Mouse (Mus musculus) urinary bladder, postnatal 36 days (tissue): ENCODE measurements around the gene Snapc3.
"Not testable (repeated sequence)": the region's sequence is repeated elsewhere in the genome, so short reads cannot be mapped to it uniquely, and the experiment has no call there.

Experiments used
- DNase-seq, 2 experiments: peaks; one replicate each; pipeline ENCODE4 v3.0.0; 2022; ENCODE audit warnings: low spot score in 2 of 2, mixed read lengths in 1 of 2

Snapc3 gene

GRCm38 (mm10) chr4:83417820-83418186 lies 279 bp downstream of the Snapc3 start:
- no peak for DNase-seq

DNA sequence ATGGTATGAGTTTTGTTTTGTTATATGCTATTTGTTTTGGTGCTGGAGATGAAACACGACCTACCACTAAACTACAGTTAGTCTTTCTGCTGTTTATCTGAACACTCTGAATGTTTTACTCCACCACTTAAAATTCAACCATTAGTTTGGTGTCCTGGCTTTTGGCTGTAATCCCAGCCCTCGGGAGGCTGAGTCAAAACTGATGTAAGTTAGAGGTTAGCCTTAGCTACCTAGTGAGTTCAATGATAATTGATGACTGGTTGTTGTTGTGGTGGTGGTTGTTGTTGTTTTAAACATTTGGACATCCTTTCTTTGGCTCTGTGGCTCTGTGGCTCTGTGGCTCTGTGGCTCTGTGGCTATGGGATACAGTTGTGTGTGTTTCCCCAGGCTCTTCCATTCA lies 1.3 kb downstream of the Snapc3 start:
- DNase-seq: no peak

- no peak for DNase-seq
Observed at GRCm38 (mm10) chr4:83423641-83424040, 6.1 kb downstream of the Snapc3 start.

GRCm38 (mm10) chr4:83425119-83425518 lies 7.6 kb downstream of the Snapc3 start:
- no peak for DNase-seq

GRCm38 (mm10) chr4:83427141-83427540 lies 9.6 kb downstream of the Snapc3 start:
- no peak for DNase-seq

- no peak for DNase-seq
Observed at GRCm38 (mm10) chr4:83427696-83428095, 10.2 kb downstream of the Snapc3 start.

- DNase-seq: no peak
Observed at GRCm38 (mm10) chr4:83428845-83429244, 11.3 kb downstream of the Snapc3 start.

GRCm38 (mm10) chr4:83431950-83432349 lies 14.4 kb downstream of the Snapc3 start:
- no peak for DNase-seq

GRCm38 (mm10) chr4:83432901-83433300 lies 15.4 kb downstream of the Snapc3 start:
- DNase-seq: no peak

GRCm38 (mm10) chr4:83436375-83436774 lies 18.9 kb downstream of the Snapc3 start:
- DNase-seq: no peak

DNA sequence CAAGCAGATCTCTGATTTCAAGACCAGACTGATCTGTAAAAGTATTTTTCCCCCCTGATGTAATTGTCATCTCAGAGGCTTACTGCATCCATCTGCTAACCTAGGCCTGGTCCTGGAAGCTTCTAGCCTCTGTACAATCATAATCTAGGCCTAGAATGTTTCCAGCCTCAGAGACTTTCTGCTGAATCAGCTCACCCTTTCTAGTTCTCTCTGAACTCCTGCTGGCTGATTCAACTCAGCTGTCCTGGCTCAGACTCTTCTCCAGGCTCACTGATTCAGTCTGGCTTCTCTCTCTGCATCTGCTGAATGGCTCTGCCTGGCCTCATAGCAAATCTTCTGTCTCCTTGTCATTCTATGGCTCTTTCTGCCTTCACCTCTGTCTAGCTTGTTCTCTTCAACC lies 20.6 kb downstream of the Snapc3 start:
- no peak for DNase-seq

DNA sequence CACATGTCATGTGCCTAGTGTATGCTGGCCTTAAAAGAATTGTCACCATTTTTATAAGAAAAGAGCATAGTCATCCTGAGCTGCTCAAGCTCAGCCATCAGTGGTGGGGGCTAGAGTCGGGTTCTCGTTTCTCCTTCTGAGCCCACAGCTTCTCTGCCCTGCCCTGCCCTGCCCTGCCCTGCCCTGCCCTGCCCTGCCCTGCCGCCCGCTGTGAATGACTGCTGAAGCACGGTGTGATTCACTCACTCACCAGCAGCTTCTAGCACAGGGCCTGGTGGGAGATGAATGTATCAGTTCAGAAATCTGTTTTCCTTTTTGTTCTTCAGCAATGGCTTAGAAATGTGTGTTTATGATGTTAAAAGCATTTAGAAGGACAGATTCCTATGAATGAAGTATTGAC lies 21.5 kb downstream of the Snapc3 start:
- DNase-seq: no peak

GRCm38 (mm10) chr4:83441050-83441449 lies 23.5 kb downstream of the Snapc3 start:
- DNase-seq: no peak

GRCm38 (mm10) chr4:83450785-83451184 lies 33.3 kb downstream of the Snapc3 start:
- no peak for DNase-seq

DNA sequence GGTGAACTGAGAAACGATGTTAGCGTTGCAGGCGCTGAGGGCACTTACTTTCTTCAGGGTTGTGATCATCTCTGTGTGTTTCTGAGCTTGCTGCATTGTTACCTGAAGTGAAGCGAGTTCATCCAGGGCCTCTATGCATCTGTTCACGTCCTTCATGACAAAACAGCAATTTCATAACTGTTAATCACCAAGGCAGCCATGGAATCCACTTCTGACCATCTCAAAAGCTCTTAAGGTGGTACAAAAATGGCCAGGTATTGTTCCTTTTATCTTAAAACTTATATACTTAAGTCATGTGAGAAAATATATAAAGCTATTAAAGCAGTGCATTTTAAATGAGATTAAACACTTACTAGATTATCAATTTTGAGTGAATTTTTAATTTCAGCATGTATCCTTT lies 42.6 kb downstream of the Snapc3 start:
- DNase-seq: no peak

DNA sequence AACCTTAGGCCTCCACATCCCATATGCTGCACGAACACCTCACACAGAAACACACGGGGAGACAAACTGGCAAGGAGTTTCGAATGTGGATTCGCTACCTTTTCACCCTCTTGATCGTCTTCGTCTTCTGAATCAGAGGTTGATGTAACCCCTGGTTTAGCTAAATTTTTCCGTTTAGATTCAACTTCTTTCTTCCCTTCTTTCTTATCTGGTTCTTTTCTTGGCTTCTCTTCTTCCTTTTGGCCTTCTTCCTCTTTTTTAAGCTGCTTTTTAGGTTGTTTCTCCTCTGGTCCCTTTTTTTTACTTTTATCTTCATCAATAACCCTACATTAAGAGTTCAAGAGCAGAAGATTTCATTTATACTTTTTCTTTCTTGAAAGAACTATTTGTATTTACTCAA lies 47.3 kb downstream of the Snapc3 start:
- DNase-seq: no peak

- no peak for DNase-seq
Observed at GRCm38 (mm10) chr4:83467615-83468014, 50.1 kb downstream of the Snapc3 start.

DNA sequence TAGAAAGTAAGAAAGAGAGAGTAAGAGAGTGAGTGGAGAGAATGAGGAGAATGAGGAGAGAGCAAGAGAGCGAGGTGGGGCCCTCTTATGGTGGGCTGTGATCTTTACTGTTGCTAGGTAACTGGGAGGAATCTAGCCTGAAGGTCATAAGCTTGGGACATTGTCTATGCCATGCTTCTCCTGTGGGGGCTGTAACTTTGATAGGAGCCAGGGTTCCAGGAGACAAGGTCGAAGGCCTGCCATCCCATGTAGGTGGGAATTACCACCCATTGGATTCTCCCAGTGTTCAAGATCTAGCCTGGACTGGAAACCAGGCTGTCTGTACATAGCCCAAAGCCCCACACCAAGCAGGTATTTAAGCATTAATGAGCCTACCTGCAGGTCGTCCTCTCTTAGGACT lies 50.7 kb downstream of the Snapc3 start:
- DNase-seq: no peak

- no peak for DNase-seq
Observed at GRCm38 (mm10) chr4:83485250-83485649, 67.7 kb downstream of the Snapc3 start.

GRCm38 (mm10) chr4:83485735-83486116 lies 68.2 kb downstream of the Snapc3 start:
- DNase-seq: peak; percentile 64 to 78

DNA sequence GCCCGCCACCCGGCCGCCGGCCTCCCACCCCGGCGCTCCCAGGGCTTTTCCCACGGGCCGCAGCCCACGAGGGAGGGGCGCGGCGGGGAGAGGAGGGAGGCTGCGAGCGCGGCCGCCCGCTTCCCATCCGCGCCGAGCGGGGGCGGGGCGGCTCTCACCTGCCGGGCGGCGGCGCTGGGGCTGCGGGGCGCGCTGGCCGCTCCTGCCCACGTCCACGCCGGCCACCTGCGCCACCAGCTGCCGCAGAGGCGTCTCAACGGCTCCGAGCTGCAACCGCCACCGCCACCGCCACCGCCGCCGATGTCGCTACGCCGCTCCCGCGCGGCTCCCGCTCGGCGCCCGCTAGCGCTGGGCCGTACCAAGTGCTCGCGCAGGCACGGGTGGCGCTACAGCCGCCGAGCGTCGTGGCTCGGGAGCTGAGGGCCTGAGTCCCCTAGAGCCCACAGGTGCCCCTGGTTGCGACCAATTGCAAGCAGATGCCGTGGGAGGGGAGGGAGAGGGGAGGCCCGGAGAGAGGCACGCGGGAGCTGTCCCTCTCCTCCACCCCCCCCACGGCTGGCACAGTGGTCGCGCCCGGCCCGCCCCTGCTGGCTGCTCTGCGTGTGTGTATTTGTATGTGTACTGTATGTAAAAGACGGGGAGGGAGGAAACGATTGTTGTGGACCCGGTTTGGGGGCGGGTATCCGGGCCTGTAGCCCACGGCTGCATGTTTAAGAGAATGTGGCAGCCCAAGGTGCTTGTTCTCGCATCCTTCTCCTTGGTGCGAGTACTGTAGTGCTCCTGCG lies 68.8 kb downstream of the Snapc3 start, which contains the start of gene Psip1:
Psip1 (minus strand) TSS at position 343 of the 785 bp plus-strand sequence.
- peak; percentile 79 to 81 for DNase-seq

GRCm38 (mm10) chr4:83489121-83489520 lies 71.6 kb downstream of the Snapc3 start:
- no peak for DNase-seq

GRCm38 (mm10) chr4:83493112-83493511 lies 75.6 kb downstream of the Snapc3 start:
- no peak for DNase-seq

- DNase-seq: not testable (repeated sequence)
Observed at GRCm38 (mm10) chr4:83497013-83497412, 79.5 kb downstream of the Snapc3 start.
